Mouse (Mus musculus): ENCODE data around the gene Rab13. TPM values are rescaled to one million over a fixed set of nuclear protein-coding genes. Genes with fewer than 3 reads are reported as not detected.
A peak's percentile ranks its signal among the peaks of the same experiment; 100 is the strongest.

Gene Rab13
- polyA plus RNA-seq, 1 experiment from 2014 or later: 24.4 TPM

GRCm38 (mm10) chr3:90211475-90212398, 1.8 kb upstream of the Rab13 start:
- WGBS: 87% methylated on average over 13 of the region's 13 CpGs
- Histone ChIP-seq H3K27me3 (ENCODE audit: poor library complexity, severe bottlenecking) (no peaks in the 10 kb centered on the region), H3K4me1 (peaks cover 27% of the 10 kb centered on the region), H3K4me3 (peak overlapping the region; percentile 94), H3K9me3 (no peaks in the 10 kb centered on the region), H3K27ac (no peak overlapping the region), H3K36me3 (replicated peaks) (peaks cover 59% of the 10 kb centered on the region)
- DNase-seq (ENCODE audit: extremely low spot score, low spot score): no peak

DNA sequence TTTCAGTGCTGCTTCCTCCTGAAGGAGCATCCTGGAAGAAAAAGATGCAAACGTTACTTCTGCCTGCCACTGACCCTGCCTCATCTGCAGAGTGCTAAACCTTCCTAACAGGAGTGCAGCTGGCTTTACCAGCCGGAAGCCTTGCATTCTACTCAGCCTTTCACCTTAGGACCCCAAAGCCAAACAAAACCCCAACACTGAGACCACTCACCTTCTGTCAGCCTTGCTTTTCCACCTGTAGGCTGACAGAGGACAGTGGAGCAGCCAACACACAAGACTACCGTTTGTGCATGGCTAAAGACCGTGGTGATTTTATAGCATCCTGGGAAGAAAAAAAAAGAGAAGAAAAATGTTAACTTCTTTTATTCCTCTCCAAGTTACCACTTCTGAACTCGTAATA, 772 bp upstream of the Rab13 start:
- H3K9me3 ChIP-seq: no peaks in the 10 kb centered on the region
- 21% methylated on average over 5 of the region's 5 CpGs for WGBS
- H3K36me3 ChIP-seq (replicated peaks): peaks cover 50% of the 10 kb centered on the region
- no peaks in the 10 kb centered on the region for H3K27me3 ChIP-seq (ENCODE audit: poor library complexity, severe bottlenecking)
- H3K4me3 ChIP-seq: peak overlapping the region; percentile 94
- H3K4me1 ChIP-seq: peaks cover 27% of the 10 kb centered on the region
- no peak for DNase-seq (ENCODE audit: extremely low spot score, low spot score)
- H3K27ac ChIP-seq: peak overlapping the region; percentile 97

DNA sequence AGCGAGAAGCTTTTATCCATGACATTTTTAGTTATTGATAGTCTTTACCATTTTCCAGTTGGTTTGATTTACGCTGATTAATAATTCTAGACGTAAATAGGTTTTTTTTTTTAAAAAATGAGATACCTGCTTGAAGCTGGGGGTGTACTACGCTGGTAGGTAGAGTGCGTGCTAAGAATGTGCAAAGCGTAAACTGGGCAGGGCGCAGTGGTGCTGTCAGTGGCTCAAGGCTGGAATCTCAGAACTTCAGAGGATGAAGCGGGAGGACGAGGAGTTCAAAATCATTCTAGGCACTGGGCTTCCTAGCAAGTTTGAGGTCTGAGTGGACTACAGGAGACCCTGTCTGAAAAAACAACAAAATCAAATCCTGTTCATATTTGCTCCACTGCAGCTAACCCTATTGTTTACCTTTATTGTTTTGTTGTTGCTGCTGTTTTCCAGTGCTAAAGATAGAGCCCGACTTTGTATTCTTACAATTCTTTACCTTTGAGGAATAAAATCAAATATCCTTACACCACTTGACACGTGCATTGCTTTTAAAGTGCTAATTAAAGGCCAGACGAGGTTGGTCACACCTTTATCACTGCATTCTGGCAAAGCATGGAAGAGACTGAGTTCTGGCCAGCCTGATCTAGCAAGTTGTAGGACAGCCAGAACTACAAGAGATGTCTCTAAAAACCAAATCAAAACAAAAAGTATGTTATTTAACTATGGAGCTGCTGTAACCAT, 625 bp downstream of the Rab13 start:
- H3K36me3 ChIP-seq (replicated peaks): peaks cover 36% of the 10 kb centered on the region
- H3K27me3 ChIP-seq (ENCODE audit: poor library complexity, severe bottlenecking): no peaks in the 10 kb centered on the region
- peaks cover 27% of the 10 kb centered on the region for H3K4me1 ChIP-seq
- no peaks in the 10 kb centered on the region for H3K9me3 ChIP-seq
- H3K27ac ChIP-seq: peak overlapping the region; percentile 97
- H3K4me3 ChIP-seq: peak overlapping the region; percentile 94
- WGBS: 14% methylated on average over 12 of the region's 12 CpGs
- DNase-seq (ENCODE audit: extremely low spot score, low spot score): no peak

- DNase-seq (ENCODE audit: extremely low spot score, low spot score): no peak
- H3K27me3 ChIP-seq (ENCODE audit: poor library complexity, severe bottlenecking): no peaks in the 10 kb centered on the region
- WGBS: 50% methylated on average over 1 of the region's 1 CpGs
- H3K36me3 ChIP-seq (replicated peaks): peaks cover 19% of the 10 kb centered on the region
- H3K27ac ChIP-seq: no peak overlapping the region
- H3K4me1 ChIP-seq: peaks cover 38% of the 10 kb centered on the region
- no peaks in the 10 kb centered on the region for H3K9me3 ChIP-seq
- no peak overlapping the region for H3K4me3 ChIP-seq
Measured at GRCm38 (mm10) chr3:90215825-90216380, 2.4 kb downstream of the Rab13 start.

GRCm38 (mm10) chr3:90220088-90220487, 6.6 kb downstream of the Rab13 start:
- peak; percentile 42 for DNase-seq (ENCODE audit: extremely low spot score, low spot score)
- Histone ChIP-seq H3K9me3 (no peaks in the 10 kb centered on the region), H3K4me3 (peak overlapping the region; percentile 64), H3K27me3 (ENCODE audit: poor library complexity, severe bottlenecking) (no peaks in the 10 kb centered on the region), H3K4me1 (peaks cover 27% of the 10 kb centered on the region), H3K27ac (peak overlapping the region; percentile 89), H3K36me3 (replicated peaks) (peaks cover 22% of the 10 kb centered on the region)
- WGBS: 15% methylated on average over 6 of the region's 6 CpGs

- peaks cover 26% of the 10 kb centered on the region for H3K36me3 ChIP-seq (replicated peaks)
- no peaks in the 10 kb centered on the region for H3K27me3 ChIP-seq (ENCODE audit: poor library complexity, severe bottlenecking)
- H3K27ac ChIP-seq: peak overlapping the region; percentile 89
- peaks cover 27% of the 10 kb centered on the region for H3K4me1 ChIP-seq
- H3K9me3 ChIP-seq: no peaks in the 10 kb centered on the region
- peak; percentile 71 for DNase-seq (ENCODE audit: extremely low spot score, low spot score)
- H3K4me3 ChIP-seq: peak overlapping the region; percentile 64
- WGBS: under 1% methylated on average over 18 of the region's 20 CpGs
Measured at GRCm38 (mm10) chr3:90220531-90220951, 7.0 kb downstream of the Rab13 start.

GRCm38 (mm10) chr3:90221123-90221522, 7.6 kb downstream of the Rab13 start:
- H3K36me3 ChIP-seq (replicated peaks): peaks cover 32% of the 10 kb centered on the region
- H3K4me1 ChIP-seq: peaks cover 27% of the 10 kb centered on the region
- DNase-seq (ENCODE audit: extremely low spot score, low spot score): no peak
- peak overlapping the region; percentile 89 for H3K27ac ChIP-seq
- 21% methylated on average over 5 of the region's 5 CpGs for WGBS
- H3K4me3 ChIP-seq: peak overlapping the region; percentile 64
- H3K9me3 ChIP-seq: no peaks in the 10 kb centered on the region
- no peaks in the 10 kb centered on the region for H3K27me3 ChIP-seq (ENCODE audit: poor library complexity, severe bottlenecking)

DNA sequence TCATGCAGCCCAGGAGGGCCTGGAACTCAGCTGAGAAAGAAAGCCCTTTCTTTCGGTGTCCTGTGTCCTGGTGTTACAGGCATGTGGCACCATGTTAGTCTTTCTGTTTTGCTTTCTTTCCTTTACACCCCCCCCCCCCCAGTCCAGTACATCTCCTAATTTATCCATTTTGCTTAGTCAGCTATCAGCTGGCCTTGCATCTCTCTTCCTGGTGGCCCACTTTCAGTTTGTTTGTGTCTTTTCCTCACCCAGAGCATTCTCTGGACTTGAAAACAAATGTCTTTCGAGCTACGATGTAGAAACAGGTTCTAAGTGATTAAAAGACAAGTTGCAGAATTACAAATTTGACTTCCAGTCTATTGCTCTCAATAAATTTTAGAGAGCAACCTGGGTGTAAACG, 9.0 kb downstream of the Rab13 start:
- no peak for DNase-seq (ENCODE audit: extremely low spot score, low spot score)

DNA sequence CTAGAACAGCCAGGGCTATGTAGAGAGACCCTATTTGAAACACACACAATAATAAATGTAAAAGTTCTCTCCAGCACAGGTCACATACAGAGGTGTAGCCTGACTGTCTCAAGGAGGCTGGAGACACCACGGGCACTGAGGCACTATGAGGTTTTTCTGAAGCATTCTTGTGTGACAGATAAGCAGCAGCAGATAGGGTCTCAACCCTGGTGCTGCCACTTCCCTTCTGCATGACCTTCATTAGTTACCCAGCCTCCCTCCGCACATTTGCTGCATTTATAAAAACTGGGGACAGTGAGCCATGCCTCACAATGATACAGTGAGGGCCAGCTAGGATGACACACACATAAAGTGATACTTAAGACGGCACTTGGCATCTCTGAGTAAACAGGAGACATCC, 9.4 kb downstream of the Rab13 start:
- no peak for DNase-seq (ENCODE audit: extremely low spot score, low spot score)
- H3K27me3 ChIP-seq (ENCODE audit: poor library complexity, severe bottlenecking): no peaks in the 10 kb centered on the region
- WGBS: 80% methylated on average over 3 of the region's 3 CpGs
- no peaks in the 10 kb centered on the region for H3K9me3 ChIP-seq
- no peak overlapping the region for H3K27ac ChIP-seq
- peaks cover 27% of the 10 kb centered on the region for H3K4me1 ChIP-seq
- H3K4me3 ChIP-seq: no peak overlapping the region
- peaks cover 35% of the 10 kb centered on the region for H3K36me3 ChIP-seq (replicated peaks)

More for the DNA sequence above, 9.0 kb downstream of the Rab13 start:
- WGBS: 91% methylated on average over 4 of the region's 4 CpGs
- Histone ChIP-seq H3K4me1 (peaks cover 27% of the 10 kb centered on the region), H3K27ac (no peak overlapping the region), H3K36me3 (replicated peaks) (peaks cover 35% of the 10 kb centered on the region), H3K27me3 (ENCODE audit: poor library complexity, severe bottlenecking) (no peaks in the 10 kb centered on the region), H3K9me3 (no peaks in the 10 kb centered on the region), H3K4me3 (no peak overlapping the region)

DNA sequence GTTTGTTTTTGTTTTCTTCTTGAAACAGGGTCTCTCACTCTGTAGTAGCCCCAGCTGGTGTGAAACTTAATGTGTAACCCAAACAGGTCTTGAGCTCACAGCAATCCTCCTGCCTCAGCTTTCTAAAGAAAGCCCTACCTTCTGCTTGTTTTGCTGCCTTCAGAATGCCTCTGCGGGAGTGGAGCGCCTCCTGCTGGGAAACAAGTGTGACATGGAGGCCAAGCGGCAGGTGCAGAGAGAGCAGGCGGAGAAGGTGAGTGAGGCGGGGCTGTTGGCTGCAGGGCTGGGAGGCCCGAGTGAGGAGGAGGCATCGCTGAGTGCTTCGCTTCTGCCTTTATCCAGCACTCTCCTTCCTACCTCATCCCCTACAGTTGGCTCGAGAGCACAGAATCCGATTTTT, 10.8 kb downstream of the Rab13 start:
- Histone ChIP-seq H3K9me3 (no peaks in the 10 kb centered on the region), H3K27ac (no peak overlapping the region), H3K4me1 (peaks cover 27% of the 10 kb centered on the region), H3K36me3 (replicated peaks) (peaks cover 35% of the 10 kb centered on the region), H3K27me3 (ENCODE audit: poor library complexity, severe bottlenecking) (no peaks in the 10 kb centered on the region), H3K4me3 (no peak overlapping the region)
- no peak for DNase-seq (ENCODE audit: extremely low spot score, low spot score)
- 83% methylated on average over 10 of the region's 10 CpGs for WGBS

DNA sequence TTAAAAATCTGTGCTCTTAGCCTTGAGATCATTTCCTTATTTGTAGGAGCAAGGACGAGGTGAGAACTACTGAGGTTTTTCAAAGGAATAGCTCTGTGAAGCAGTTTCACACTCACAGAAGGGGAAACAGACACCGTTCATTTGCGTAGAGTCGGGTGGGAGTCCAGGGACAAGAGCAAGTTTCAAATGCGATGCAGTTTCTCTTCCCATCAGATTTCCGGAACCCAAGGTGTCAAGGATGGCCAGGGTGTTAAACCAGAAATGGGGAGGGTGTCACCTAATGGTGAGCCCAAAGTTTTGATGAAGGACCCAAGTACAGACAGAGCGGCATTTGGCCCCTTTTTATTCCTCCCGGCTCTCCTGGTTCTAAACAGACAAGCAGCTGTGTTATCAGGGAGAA, 17.6 kb downstream of the Rab13 start:
- Histone ChIP-seq H3K4me3 (peak overlapping the region; percentile 72), H3K36me3 (replicated peaks) (peaks cover 35% of the 10 kb centered on the region), H3K9me3 (no peaks in the 10 kb centered on the region), H3K27me3 (ENCODE audit: poor library complexity, severe bottlenecking) (no peaks in the 10 kb centered on the region), H3K27ac (peak overlapping the region; percentile 95), H3K4me1 (peaks cover 18% of the 10 kb centered on the region)
- WGBS: 18% methylated on average over 8 of the region's 8 CpGs
- no peak for DNase-seq (ENCODE audit: extremely low spot score, low spot score)

DNA sequence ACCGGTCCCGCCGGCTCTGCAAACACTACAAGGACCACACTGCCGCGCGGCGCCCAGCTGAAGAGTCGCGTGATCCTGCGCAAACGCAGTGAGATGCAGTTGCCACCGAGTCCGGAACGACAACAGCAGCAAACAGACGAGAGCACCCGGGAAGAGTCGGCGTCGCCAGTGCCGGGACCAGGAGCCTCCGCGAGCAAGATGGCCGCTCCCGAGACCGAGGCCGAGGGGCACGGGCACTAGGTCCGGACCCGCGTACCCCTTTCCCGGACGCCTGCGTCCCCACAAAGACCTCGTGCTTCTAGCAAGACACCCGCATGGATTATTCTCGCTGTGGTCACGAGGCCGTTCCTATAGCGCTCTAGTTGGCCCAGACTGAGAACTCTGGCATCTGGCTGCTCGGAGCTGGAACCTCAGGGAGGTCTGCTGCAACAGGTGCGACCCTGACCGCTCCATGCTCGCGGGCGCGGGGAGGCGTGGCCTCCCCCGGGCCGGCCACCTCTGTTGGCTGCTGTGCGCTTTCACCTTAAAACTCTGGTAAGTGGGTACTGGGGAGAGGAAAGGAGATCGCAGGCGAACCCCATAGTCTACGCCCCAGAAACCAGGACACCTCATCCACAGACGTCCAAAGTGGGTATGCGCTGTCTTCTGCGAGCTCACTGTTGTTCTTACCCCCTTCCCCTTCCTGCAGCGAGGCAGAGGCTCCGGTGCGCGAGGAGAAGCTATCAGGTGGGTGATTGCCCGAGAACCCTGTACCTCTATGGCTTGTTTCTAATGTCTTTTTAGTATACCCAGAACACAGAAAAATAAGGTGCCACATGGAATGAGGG, 18.2 kb downstream of the Rab13 start, which contains the start of gene Jtb:
Gene Jtb, plus strand, starts transcription at position 91 of the 827 bp plus-strand sequence.
- H3K27ac ChIP-seq: peak within 1 kb of the TSS; percentile 95
- peaks cover 36% of the 10 kb centered on the region for H3K36me3 ChIP-seq (replicated peaks)
- WGBS: under 1% methylated on average over 61 of the region's 61 CpGs
- no peaks in the 10 kb centered on the region for H3K27me3 ChIP-seq (ENCODE audit: poor library complexity, severe bottlenecking)
- DNase-seq (ENCODE audit: extremely low spot score, low spot score): peak; percentile 95
- H3K4me1 ChIP-seq: peaks cover 18% of the 10 kb centered on the region
- H3K4me3 ChIP-seq: peak within 1 kb of the TSS; percentile 72
- no peaks in the 10 kb centered on the region for H3K9me3 ChIP-seq

Data from forebrain, embryonic 10.5 days (tissue).